Mouse (Mus musculus) gastrocnemius, postnatal 25 days (tissue): Measurements from ENCODE around the gene Inka2. TPM values are rescaled to one million over a fixed set of nuclear protein-coding genes. Genes with fewer than 3 reads are reported as not detected.

Experiments
- total RNA-seq, 2 experiments: library from RNA; stranded (reverse); gene quantifications; 1 replicate in 1 of 2; 2 replicates in 1 of 2; pipeline ENCODE4 v1.2.3; 2021

Inka2 gene
- total RNA-seq, 2 experiments from 2014 or later = 2.6 to 6.0 TPM

Other genes with a start within 250 kb of the Inka2 start
- gene Ddx20, start 17.0 kb upstream of the Inka2 start, total RNA-seq = 1 to 10 TPM; 7.8 to 8.1 TPM
- gene Rap1a, start 96.7 kb downstream of the Inka2 start, total RNA-seq = 10 to 100 TPM; 77.6 to 84.2 TPM
- under 1 TPM in 1 of 2 experiments, not detected in 1; 0.21 TPM for gene Adora3, start 166.3 kb downstream of the Inka2 start, total RNA-seq
- not detected for gene Tmigd3, start 166.3 kb downstream of the Inka2 start, total RNA-seq
- gene I830077J02Rik, start 228.1 kb downstream of the Inka2 start, total RNA-seq = under 1 TPM; 0.28 to 0.64 TPM